Mouse (Mus musculus): ENCODE data around the gene Tmbim4. TPM values are rescaled to one million over a fixed set of nuclear protein-coding genes. Genes with fewer than 3 reads are reported as not detected.

Tmbim4 gene
- polyA plus RNA-seq, 1 experiment from 2014 or later = 102 TPM

GRCm38 (mm10) chr10:120169064-120169463 is 32.3 kb upstream of the Tmbim4 start:
- Histone ChIP-seq H3K4me2 (ENCODE audit: low read depth, low read length) (no peak overlapping the region), H3K27ac (ENCODE audit: low read length) (no peak overlapping the region), H3K9me3 (ENCODE audit: control insufficient read depth, low read length) (no peaks in the 10 kb centered on the region), H3K4me1 (replicated peaks; ENCODE audit: control insufficient read depth, insufficient read depth, low read length) (no peaks in the 10 kb centered on the region), H3K36me3 (ENCODE audit: control insufficient read depth, insufficient read depth, low read length) (no peaks in the 10 kb centered on the region), H3K4me3 (ENCODE audit: low read length) (no peak overlapping the region), H3K27me3 (ENCODE audit: control insufficient read depth, insufficient read depth, low read depth, low read length) (no peaks in the 10 kb centered on the region), H3K9ac (ENCODE audit: low read length) (0 out of 2 replicates have a peak overlapping the region, but pooled peaks have one; percentile 28)
- 26% methylated on average over 10 of the region's 10 CpGs for WGBS
- ATAC-seq (ENCODE audit: low read depth) = no peak

DNA sequence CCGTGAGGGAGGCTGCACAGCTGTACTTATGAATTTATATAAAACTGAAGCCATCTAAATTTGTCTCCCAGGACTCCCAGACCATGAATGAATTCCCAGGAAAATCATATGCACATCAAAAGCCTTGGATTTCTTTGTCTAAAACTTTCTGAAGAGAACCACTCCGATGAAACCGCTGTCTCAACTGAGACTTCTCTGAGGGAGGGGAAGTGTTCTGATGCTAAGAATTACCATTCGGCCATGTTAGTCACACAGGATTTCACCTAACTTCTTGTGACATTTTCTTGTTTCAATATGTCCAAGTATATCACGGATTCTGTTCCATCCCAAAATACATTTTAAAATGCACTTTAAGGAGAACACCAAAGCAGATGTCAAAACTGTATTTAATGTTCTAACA is 31.5 kb upstream of the Tmbim4 start:
- no peak for ATAC-seq (ENCODE audit: low read depth)
- 69% methylated on average over 5 of the region's 5 CpGs for WGBS

GRCm38 (mm10) chr10:120170277-120170676 is 31.1 kb upstream of the Tmbim4 start:
- no peaks in the 10 kb centered on the region for H3K36me3 ChIP-seq (ENCODE audit: control insufficient read depth, insufficient read depth, low read length)
- no peaks in the 10 kb centered on the region for H3K27me3 ChIP-seq (ENCODE audit: control insufficient read depth, insufficient read depth, low read depth, low read length)
- 68% methylated on average over 4 of the region's 4 CpGs for WGBS
- H3K4me3 ChIP-seq (ENCODE audit: low read length) = no peak overlapping the region
- no peak overlapping the region for H3K4me2 ChIP-seq (ENCODE audit: low read depth, low read length)
- no peak overlapping the region for H3K9ac ChIP-seq (ENCODE audit: low read length)
- H3K4me1 ChIP-seq (replicated peaks; ENCODE audit: control insufficient read depth, insufficient read depth, low read length) = no peaks in the 10 kb centered on the region
- no peak overlapping the region for H3K27ac ChIP-seq (ENCODE audit: low read length)
- no peaks in the 10 kb centered on the region for H3K9me3 ChIP-seq (ENCODE audit: control insufficient read depth, low read length)
- ATAC-seq (ENCODE audit: low read depth) = no peak

More for the DNA sequence above, 31.5 kb upstream of the Tmbim4 start:
- H3K4me2 ChIP-seq (ENCODE audit: low read depth, low read length) = no peak overlapping the region
- no peak overlapping the region for H3K27ac ChIP-seq (ENCODE audit: low read length)
- H3K4me1 ChIP-seq (replicated peaks; ENCODE audit: control insufficient read depth, insufficient read depth, low read length) = no peaks in the 10 kb centered on the region
- H3K27me3 ChIP-seq (ENCODE audit: control insufficient read depth, insufficient read depth, low read depth, low read length) = no peaks in the 10 kb centered on the region
- no peak overlapping the region for H3K4me3 ChIP-seq (ENCODE audit: low read length)
- no peak overlapping the region for H3K9ac ChIP-seq (ENCODE audit: low read length)
- H3K36me3 ChIP-seq (ENCODE audit: control insufficient read depth, insufficient read depth, low read length) = no peaks in the 10 kb centered on the region
- H3K9me3 ChIP-seq (ENCODE audit: control insufficient read depth, low read length) = no peaks in the 10 kb centered on the region

GRCm38 (mm10) chr10:120171340-120171739 is 30.1 kb upstream of the Tmbim4 start:
- no peak overlapping the region for H3K27ac ChIP-seq (ENCODE audit: low read length)
- ATAC-seq (ENCODE audit: low read depth) = no peak
- WGBS = 50% methylated on average over 5 of the region's 5 CpGs
- H3K4me1 ChIP-seq (replicated peaks; ENCODE audit: control insufficient read depth, insufficient read depth, low read length) = no peaks in the 10 kb centered on the region
- no peak overlapping the region for H3K9ac ChIP-seq (ENCODE audit: low read length)
- no peaks in the 10 kb centered on the region for H3K27me3 ChIP-seq (ENCODE audit: control insufficient read depth, insufficient read depth, low read depth, low read length)
- no peaks in the 10 kb centered on the region for H3K36me3 ChIP-seq (ENCODE audit: control insufficient read depth, insufficient read depth, low read length)
- no peaks in the 10 kb centered on the region for H3K9me3 ChIP-seq (ENCODE audit: control insufficient read depth, low read length)
- no peak overlapping the region for H3K4me3 ChIP-seq (ENCODE audit: low read length)
- no peak overlapping the region for H3K4me2 ChIP-seq (ENCODE audit: low read depth, low read length)

DNA sequence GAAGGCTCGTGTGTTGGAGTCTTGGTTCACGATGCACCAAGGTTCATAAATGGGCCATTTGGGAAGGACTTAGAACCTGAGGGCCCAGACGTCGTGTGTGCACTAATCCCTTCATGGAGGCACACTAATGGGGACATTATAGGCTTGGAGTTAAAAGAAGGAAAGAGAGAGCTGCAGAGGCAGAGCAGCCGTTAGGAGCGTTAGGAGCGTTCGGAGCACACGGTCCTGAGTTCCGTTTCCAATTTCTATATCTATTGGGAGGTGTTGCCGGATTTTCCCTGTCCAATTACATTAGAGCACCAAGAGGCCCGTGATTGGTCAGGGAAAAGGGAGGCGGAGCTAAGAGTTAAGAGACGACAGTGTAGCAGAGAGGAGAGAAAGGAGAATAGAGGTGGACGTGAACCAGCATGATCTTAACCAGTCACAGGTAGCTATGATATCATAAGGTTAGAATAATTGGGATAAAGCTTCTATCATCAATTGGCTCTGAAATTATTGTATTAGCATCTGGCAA is 27.1 kb upstream of the Tmbim4 start:
- Histone ChIP-seq H3K4me1 (replicated peaks; ENCODE audit: control insufficient read depth, insufficient read depth, low read length) (no peaks in the 10 kb centered on the region), H3K27me3 (ENCODE audit: control insufficient read depth, insufficient read depth, low read depth, low read length) (no peaks in the 10 kb centered on the region), H3K9me3 (ENCODE audit: control insufficient read depth, low read length) (no peaks in the 10 kb centered on the region), H3K4me3 (ENCODE audit: low read length) (no peak overlapping the region), H3K36me3 (ENCODE audit: control insufficient read depth, insufficient read depth, low read length) (no peaks in the 10 kb centered on the region), H3K4me2 (ENCODE audit: low read depth, low read length) (no peak overlapping the region), H3K27ac (ENCODE audit: low read length) (no peak overlapping the region), H3K9ac (ENCODE audit: low read length) (no peak overlapping the region)
- no peak for ATAC-seq (ENCODE audit: low read depth)
- 83% methylated on average over 15 of the region's 15 CpGs for WGBS

DNA sequence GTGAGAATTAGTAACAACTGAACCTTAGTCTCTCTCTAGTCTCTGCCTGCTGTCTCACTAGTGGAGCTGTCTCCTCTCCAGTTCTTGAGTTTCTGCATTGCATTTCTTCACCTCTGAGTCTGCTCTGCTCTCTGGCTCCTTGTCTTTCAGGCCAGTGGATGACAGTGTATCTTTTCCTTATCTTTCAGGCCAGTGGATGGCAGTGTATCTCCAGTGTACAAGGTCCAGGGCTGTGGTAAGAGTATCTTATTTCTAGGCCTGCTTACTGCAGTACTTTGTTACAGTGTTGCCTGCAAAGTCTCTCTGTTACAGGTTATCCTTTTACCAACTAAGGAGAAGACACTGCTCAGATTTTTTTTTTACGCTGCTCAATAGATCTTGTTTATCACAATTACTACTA is 18.5 kb upstream of the Tmbim4 start:
- Histone ChIP-seq H3K36me3 (ENCODE audit: control insufficient read depth, insufficient read depth, low read length) (no peaks in the 10 kb centered on the region), H3K27me3 (ENCODE audit: control insufficient read depth, insufficient read depth, low read depth, low read length) (no peaks in the 10 kb centered on the region), H3K9me3 (ENCODE audit: control insufficient read depth, low read length) (no peaks in the 10 kb centered on the region), H3K9ac (ENCODE audit: low read length) (no peak overlapping the region), H3K4me1 (replicated peaks; ENCODE audit: control insufficient read depth, insufficient read depth, low read length) (no peaks in the 10 kb centered on the region), H3K4me3 (ENCODE audit: low read length) (no peak overlapping the region), H3K27ac (ENCODE audit: low read length) (no peak overlapping the region), H3K4me2 (ENCODE audit: low read depth, low read length) (no peak overlapping the region)
- no peak for ATAC-seq (ENCODE audit: low read depth)
- WGBS = 90% methylated on average over 1 of the region's 1 CpGs

DNA sequence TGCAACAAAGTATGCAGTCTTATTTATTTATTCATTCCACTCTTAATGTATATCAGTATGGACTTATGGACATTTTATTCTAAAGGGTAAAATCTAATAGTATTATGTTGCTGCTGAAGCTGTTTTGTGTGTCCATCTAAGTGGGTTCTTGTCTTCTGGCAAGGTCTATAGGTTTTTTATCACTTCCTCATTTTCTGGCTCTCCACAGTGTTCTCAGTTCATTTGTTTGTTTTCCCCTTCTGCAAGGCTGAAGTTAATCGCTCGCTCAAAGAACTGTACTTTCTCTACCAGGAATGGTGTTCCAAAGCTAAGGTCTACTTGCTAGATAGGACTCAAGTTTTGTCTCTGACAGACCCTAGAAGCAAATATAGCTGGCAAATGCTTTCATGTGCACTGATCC is 18.0 kb upstream of the Tmbim4 start:
- Histone ChIP-seq H3K27ac (ENCODE audit: low read length) (no peak overlapping the region), H3K4me3 (ENCODE audit: low read length) (no peak overlapping the region), H3K4me1 (replicated peaks; ENCODE audit: control insufficient read depth, insufficient read depth, low read length) (no peaks in the 10 kb centered on the region), H3K9ac (ENCODE audit: low read length) (no peak overlapping the region), H3K36me3 (ENCODE audit: control insufficient read depth, insufficient read depth, low read length) (no peaks in the 10 kb centered on the region), H3K9me3 (ENCODE audit: control insufficient read depth, low read length) (no peaks in the 10 kb centered on the region), H3K4me2 (ENCODE audit: low read depth, low read length) (no peak overlapping the region), H3K27me3 (ENCODE audit: control insufficient read depth, insufficient read depth, low read depth, low read length) (no peaks in the 10 kb centered on the region)
- no peak for ATAC-seq (ENCODE audit: low read depth)
- 60% methylated on average over 2 of the region's 2 CpGs for WGBS

DNA sequence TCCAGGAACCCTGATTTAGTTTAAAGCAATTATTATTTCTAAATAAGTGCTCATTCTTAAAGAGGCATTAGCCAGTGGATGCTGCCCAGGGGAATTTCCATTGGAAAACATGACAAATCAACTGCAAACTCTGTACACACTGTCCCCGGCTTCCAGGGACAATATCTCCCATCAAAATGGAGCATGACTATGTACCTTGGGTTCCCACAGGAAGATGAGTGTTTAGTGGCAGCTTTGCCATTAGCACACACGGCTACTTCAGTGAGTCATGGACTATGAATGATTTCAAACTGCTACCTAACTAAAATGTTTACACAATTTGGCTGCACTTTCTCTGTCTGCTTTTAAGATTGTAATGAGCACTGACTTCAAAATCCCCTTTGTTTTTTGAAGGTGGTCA is 12.9 kb upstream of the Tmbim4 start:
- Histone ChIP-seq H3K4me2 (ENCODE audit: low read depth, low read length) (no peak overlapping the region), H3K4me3 (ENCODE audit: low read length) (no peak overlapping the region), H3K9ac (ENCODE audit: low read length) (no peak overlapping the region), H3K27ac (ENCODE audit: low read length) (no peak overlapping the region), H3K27me3 (ENCODE audit: control insufficient read depth, insufficient read depth, low read depth, low read length) (no peaks in the 10 kb centered on the region), H3K9me3 (ENCODE audit: control insufficient read depth, low read length) (no peaks in the 10 kb centered on the region), H3K36me3 (ENCODE audit: control insufficient read depth, insufficient read depth, low read length) (no peaks in the 10 kb centered on the region), H3K4me1 (replicated peaks; ENCODE audit: control insufficient read depth, insufficient read depth, low read length) (no peaks in the 10 kb centered on the region)
- WGBS = 35% methylated on average over 2 of the region's 2 CpGs
- no peak for ATAC-seq (ENCODE audit: low read depth)

- no peak for ATAC-seq (ENCODE audit: low read depth)
- Histone ChIP-seq H3K27me3 (ENCODE audit: control insufficient read depth, insufficient read depth, low read depth, low read length) (no peaks in the 10 kb centered on the region), H3K27ac (ENCODE audit: low read length) (no peak overlapping the region), H3K9ac (ENCODE audit: low read length) (no peak overlapping the region), H3K4me1 (replicated peaks; ENCODE audit: control insufficient read depth, insufficient read depth, low read length) (no peaks in the 10 kb centered on the region), H3K4me3 (ENCODE audit: low read length) (no peak overlapping the region), H3K9me3 (ENCODE audit: control insufficient read depth, low read length) (no peaks in the 10 kb centered on the region), H3K36me3 (ENCODE audit: control insufficient read depth, insufficient read depth, low read length) (no peaks in the 10 kb centered on the region), H3K4me2 (ENCODE audit: low read depth, low read length) (no peak overlapping the region)
- 64% methylated on average over 11 of the region's 11 CpGs for WGBS
Measured at GRCm38 (mm10) chr10:120189276-120189675, 12.1 kb upstream of the Tmbim4 start.

- WGBS = 41% methylated on average over 6 of the region's 6 CpGs
- H3K4me1 ChIP-seq (replicated peaks; ENCODE audit: control insufficient read depth, insufficient read depth, low read length) = no peaks in the 10 kb centered on the region
- no peaks in the 10 kb centered on the region for H3K9me3 ChIP-seq (ENCODE audit: control insufficient read depth, low read length)
- no peak overlapping the region for H3K4me3 ChIP-seq (ENCODE audit: low read length)
- no peak overlapping the region for H3K4me2 ChIP-seq (ENCODE audit: low read depth, low read length)
- H3K9ac ChIP-seq (ENCODE audit: low read length) = no peak overlapping the region
- H3K27ac ChIP-seq (ENCODE audit: low read length) = no peak overlapping the region
- H3K36me3 ChIP-seq (ENCODE audit: control insufficient read depth, insufficient read depth, low read length) = no peaks in the 10 kb centered on the region
- H3K27me3 ChIP-seq (ENCODE audit: control insufficient read depth, insufficient read depth, low read depth, low read length) = no peaks in the 10 kb centered on the region
- ATAC-seq (ENCODE audit: low read depth) = no peak
Measured at GRCm38 (mm10) chr10:120189782-120190181, 11.6 kb upstream of the Tmbim4 start.
